Mouse (Mus musculus): ENCODE results near the gene Hsd17b11. TPM values are rescaled to one million over a fixed set of nuclear protein-coding genes. Genes with fewer than 3 reads are reported as not detected.

The Hsd17b11 gene
- polyA plus RNA-seq, 1 experiment, result 0.02 TPM

DNA sequence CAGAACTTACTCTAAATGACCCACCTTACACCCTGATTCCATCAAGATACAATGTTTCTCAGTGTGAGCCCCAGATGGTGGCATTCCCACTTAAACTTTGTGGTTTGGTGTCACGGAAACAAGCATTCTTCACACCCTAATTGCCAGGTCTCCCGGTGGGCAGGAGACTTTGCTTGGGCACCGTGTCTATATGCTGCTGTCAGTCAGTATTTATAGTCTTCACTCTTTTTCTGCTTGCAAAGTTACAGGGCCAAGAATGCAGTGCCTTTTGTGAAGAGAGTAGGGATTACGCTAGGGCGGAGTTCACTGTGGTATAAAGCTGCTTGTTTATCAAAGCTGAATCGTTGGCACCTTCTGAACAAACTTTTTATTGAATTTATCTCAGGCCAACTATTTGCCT is 78.5 kb downstream of the Hsd17b11 start:
- no peaks in the 10 kb centered on the region for H3K36me3 ChIP-seq (ENCODE audit: control insufficient read depth)
- H3K4me1 ChIP-seq (ENCODE audit: control insufficient read depth), result no peaks in the 10 kb centered on the region
- no peaks in the 10 kb centered on the region for H3K9me3 ChIP-seq (ENCODE audit: control insufficient read depth, low read length)
- no peak overlapping the region for H3K4me3 ChIP-seq (replicated peaks)
- TF ChIP-seq TAL1 (IDR thresholded peaks at IDR 0.05; ENCODE audit: low read length), result no peak
- no peak for TF ChIP-seq GATA1 (IDR thresholded peaks at IDR 0.05; ENCODE audit: low read length)
- no peaks in the 10 kb centered on the region for H3K27me3 ChIP-seq (ENCODE audit: control insufficient read depth)

DNA sequence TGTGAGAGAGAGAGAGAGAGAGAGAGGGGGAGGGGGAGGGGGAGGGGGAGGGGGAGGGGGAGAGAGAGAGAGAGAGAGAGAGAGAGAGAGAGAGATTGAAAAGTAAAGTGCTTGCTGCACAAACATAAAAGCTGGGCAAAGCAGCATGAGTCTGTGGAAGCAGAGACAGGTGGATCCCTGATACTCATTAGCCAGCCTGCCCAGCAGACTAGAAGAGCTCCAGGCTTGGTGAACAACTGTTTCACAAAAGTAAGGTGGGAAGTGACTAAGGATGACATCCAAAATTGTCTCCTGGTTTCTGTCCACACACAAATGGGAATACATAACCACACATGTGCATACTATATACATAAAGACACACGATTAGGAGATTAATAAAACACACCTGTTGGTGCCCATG is 81.9 kb downstream of the Hsd17b11 start:
- Histone ChIP-seq H3K9me3 (ENCODE audit: control insufficient read depth, low read length) (no peaks in the 10 kb centered on the region), H3K4me1 (ENCODE audit: control insufficient read depth) (no peaks in the 10 kb centered on the region), H3K4me3 (replicated peaks) (no peak overlapping the region), H3K36me3 (ENCODE audit: control insufficient read depth) (no peaks in the 10 kb centered on the region), H3K27me3 (ENCODE audit: control insufficient read depth) (no peaks in the 10 kb centered on the region)
- TF ChIP-seq TAL1 (IDR thresholded peaks at IDR 0.05; ENCODE audit: low read length), result no peak
- TF ChIP-seq GATA1 (IDR thresholded peaks at IDR 0.05; ENCODE audit: low read length), result no peak

Other genes with a start within 250 kb of the Hsd17b11 start
- not detected in 2 replicates for gene Klhl8, start 110.7 kb downstream of the Hsd17b11 start, polyA plus RNA-seq (2012)
- gene Hsd17b13, start 44.5 kb downstream of the Hsd17b11 start, polyA plus RNA-seq (2012), result not detected in 2 replicates
- gene Nudt9, start 24.4 kb upstream of the Hsd17b11 start, polyA plus RNA-seq (2012), result 36.0 and 40.0 TPM in 2 replicates
- gene Gm17660, start 55.7 kb upstream of the Hsd17b11 start, polyA plus RNA-seq (2012), result not detected in 2 replicates
- not detected in 2 replicates for gene Sparcl1, start 91.8 kb upstream of the Hsd17b11 start, polyA plus RNA-seq (2012)
- not detected in 2 replicates for gene Dspp, start 148.8 kb upstream of the Hsd17b11 start, polyA plus RNA-seq (2012)
- gene Dmp1, start 180.7 kb upstream of the Hsd17b11 start, polyA plus RNA-seq (2012), result not detected in 2 replicates